Mouse (Mus musculus): Measurements from ENCODE around the gene Zpbp.

Gene Zpbp

DNA sequence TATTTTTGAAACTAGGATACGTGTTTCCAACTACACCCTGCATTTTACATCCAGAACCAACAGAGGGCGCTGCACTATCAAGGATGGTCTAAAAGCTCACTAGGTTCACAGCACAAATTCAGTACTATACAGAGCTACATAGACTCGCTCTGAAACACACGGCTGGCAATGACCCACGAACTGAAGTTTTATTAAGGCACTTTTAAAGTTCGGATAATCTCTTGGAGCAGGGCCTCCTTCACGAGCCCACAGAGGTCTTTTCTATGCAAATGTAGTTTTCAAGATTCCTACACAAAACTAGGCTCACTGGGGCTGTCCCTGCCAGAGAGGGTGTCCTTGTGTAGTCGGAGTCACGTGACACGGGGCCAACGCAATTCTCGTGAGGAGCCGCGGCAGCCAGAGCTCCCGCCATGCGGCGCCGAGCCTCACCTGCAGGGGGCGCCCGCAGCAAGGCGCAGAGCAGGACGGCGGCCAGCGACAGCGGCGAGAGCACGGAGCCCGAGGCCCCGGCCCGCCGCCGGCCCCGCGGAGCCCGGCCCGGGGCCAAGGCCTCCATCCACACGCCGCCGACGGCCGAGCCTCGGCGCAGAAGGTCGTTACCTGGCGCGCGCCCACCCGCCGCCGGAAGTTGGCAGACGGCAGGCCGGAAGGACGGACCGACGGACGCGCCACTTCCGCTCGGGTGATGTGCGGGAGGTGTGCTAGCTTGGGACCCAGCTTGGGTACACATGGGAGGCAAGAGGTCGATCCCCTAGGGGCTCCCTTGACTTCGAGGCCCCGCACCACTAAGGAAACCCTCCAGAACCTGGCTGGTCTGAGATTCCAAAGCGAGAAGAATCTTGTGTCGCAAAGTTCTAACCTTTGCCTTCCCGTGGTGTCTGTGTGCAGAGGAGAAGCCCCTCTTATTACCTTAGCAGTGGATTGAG is at the start of gene Zpbp, which contains the start of gene Spata48:
TSS of gene Zpbp (minus strand) at position 774 of the 926 bp plus-strand sequence.
TSS of gene Spata48 (plus strand) at position 460 of the 926 bp plus-strand sequence.
- peak; percentile 94 for DNase-seq

DNA sequence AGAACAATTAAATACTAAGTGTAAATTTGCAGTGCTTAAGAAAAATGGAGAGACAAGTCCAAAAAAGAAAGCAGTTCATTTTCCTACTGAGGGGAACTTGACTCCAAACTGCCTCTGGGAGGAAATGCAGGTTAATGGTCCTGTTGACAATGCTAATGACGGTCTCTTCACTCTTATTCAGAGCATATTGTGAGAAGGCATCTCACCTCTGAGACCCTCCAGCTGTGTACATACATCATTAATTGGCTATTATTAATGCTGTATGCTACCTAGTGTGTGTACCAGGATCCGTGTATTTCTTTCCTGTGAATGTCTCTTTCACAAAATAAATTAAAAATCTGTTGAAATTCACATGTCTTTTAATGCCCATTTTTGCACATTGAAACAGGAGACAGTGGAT is 47.2 kb upstream of the Zpbp start:
- no peak for DNase-seq

DNA sequence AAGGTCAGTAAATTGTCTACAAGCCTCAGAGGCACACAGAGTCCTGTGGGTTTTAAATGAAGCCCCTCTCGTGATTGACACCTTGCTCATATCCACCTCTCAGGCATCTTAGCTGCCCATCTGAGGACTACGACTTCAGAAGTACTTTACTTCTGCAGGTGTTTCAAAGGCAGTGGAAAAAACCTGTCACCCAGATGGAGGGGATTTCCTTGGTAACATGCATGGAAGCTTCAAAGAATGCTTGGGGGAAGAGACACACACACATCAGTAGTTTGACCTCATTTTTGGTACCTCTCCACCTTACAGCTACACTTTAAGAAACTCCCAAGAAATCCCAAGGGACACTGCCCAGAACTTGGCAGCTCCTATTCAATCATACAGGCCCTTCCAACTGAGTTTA is 44.0 kb upstream of the Zpbp start:
- DNase-seq, result peak; percentile 78

DNA sequence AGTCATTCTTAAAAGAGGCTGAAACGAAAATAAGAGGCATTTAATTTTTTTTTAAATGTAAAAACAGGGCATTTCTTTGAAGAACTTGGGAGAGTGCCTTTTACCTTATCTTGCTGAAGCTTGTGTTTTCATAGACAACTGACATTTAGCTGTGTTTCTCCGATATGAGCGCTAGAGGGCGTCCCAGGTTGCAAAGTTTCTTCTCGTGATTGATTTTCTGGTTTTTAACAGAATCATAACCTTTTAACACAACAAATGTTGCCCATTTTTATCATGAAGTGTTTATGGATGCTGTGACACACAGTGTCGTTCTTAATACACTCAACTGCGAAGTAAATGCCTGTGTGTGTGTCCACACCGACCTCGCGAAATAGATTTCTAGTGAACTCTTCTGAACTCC is 37.7 kb upstream of the Zpbp start:
- peak; percentile 76 for DNase-seq

DNA sequence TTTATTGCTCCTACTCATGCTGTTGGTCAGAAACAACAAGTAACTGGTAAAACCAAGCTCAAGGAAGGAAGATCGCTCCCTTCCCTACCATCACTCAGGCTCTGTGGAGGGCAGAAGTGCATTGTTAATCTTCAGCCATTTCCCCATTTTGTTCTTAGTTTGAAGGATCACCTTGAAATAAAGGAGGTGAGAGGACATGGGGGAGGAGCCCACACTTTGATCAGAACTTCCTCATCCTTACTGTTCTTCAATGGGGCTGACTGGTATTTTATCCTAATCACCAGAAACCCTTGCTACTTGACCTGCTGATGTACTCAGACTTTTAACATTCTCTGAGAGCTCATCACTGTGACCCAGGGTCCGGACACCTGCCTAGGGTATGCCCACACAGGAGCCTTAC is 33.5 kb upstream of the Zpbp start:
- no peak for DNase-seq

DNA sequence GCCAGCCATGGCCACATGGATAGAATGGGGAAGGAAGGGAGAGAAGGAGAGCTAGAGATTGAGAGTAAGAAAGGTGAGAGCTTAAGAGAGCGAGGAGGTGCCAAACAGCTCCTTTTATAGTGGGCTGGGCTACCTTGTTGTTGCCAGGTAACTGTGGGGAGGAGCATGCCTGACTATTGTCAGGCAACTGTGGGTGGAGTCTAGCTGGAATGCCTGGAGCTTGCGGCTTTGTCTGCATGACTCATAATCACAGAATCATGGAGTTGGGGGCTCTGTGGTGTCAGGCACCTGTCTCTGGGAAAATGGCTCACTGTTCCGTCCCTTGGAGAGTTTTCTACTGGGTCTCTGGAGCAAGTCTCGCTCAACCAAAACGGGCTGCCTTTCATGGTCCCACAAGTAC is 29.8 kb upstream of the Zpbp start:
- DNase-seq, result no peak

DNA sequence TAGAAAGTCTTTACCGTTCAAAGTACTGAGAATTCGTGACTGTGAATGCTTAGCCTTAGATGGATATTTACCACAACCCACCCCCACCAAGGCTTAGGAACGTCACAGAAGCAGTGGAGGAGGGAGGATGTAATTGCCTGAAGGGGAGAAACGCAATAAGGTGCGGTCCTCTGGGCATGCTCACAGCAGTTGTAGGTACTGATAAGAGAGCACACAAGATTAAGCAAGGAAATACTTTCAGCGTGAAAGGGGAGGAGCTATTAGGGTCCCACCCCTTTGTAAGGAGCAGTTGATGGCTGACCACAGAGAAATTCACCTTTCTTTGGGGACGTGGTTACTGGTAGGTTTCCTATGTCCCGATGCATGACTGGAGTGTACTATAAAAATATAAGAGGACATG is 22.2 kb upstream of the Zpbp start:
- DNase-seq, result no peak

DNA sequence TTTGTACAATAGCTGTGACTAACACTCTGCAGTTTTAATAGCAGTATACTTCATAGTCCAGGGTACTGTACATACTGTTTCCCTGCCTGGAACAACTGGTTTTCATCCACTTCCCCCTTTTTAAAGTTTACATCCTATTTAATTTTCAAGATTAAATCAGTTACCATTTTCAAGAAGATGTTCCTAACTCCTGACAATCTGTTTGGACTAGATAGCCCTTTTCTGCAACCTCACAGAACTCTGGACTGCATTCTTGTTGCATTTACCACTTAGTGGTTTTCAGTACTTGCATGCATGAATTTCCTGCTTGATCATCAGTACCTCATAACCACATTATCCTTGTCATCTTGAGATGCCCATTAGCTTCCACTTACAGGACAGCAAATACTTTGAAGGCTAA is 6.7 kb upstream of the Zpbp start:
- DNase-seq, result no peak

DNA sequence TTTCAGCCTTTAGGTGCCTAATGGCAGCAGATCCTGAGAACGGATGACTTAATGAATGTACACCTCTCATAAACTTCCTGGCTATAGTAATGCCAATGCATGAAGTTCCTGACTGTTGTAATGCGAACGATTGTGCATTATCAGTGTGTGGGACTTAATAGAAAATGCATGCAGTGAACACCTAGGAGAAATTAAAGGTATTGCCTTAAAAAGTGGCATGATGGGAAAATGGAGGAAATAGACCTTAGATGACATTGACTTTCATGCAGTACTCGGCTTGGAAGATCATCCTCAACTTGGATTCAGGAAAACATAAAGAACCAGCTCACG is 318 bp upstream of the Zpbp start:
- DNase-seq, result no peak

DNA sequence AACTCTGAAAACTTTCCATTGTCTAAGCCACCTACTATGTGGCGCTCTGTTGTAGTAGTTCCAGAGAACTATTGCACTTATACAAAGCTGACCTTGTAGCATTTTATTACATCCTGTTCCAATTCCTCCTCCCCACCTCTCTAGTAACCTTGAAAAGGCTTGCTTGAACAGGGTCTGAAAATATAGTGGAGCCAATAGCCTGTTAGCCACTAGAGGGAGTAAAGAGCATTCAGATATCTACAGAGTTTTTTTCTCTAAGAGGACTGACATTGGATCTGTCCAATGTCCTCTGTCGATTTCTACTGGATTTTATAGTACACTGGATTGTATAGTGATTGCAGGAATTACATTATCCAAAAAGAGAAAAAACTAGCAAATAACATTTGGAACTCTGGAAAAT is 7.2 kb downstream of the Zpbp start:
- DNase-seq, result peak; percentile 34

DNA sequence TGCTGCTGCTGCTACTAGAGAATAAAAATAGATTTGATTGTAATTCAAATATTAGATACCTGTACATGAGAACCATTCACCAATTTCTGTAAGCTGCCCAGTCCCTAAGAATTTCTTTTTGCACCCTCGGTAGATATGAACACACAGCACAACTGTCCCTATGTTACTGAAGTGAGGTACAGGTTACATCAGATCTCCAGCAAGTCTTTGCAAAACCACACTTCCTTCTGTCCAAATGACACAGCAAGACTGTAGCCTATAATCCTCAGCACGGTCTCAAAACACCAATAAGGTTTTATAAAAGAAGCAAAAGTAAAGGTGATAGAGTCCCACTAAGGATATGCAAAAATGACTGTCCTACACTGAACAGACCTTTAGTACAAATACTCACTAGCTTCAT is 44.9 kb downstream of the Zpbp start:
- no peak for DNase-seq

DNA sequence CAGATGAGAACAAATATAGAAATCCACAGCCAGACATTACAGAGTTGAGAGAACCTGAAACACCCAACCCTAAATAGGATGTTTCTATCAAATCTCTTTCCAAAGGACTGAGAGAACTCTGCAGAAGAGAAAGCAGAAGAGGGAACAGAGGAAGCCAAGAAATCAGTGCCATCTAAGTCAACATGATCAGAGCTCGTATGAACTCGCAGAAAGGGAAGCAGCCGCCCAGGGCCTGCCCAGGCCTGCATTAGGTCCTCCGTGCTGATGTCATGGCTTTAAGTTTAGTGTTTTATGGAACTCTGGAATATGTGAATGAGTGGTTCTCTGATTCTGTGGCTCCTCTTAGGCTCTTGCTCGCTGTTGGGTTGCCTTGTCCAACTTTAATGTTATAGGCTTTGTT is 48.0 kb downstream of the Zpbp start:
- DNase-seq, result no peak

DNA sequence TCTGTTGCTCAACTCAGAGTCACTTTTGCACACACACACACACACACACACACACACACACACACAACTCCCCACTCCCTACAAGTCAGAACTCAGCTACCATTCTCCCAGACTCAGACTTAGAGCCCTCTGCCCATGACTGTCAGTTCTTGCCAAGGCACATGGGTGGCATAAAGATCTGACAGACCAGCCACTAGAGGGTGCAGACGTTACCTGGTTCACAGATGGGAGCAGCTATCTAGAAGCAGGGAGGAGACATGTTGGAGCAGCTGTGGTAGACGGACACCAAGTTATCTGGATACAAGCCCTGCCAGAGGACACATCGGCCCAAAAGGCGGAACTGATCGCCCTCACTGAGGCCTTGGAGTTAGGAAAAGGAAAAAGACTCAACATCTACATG is 67.5 kb downstream of the Zpbp start:
- peak; percentile 20 for DNase-seq

DNA sequence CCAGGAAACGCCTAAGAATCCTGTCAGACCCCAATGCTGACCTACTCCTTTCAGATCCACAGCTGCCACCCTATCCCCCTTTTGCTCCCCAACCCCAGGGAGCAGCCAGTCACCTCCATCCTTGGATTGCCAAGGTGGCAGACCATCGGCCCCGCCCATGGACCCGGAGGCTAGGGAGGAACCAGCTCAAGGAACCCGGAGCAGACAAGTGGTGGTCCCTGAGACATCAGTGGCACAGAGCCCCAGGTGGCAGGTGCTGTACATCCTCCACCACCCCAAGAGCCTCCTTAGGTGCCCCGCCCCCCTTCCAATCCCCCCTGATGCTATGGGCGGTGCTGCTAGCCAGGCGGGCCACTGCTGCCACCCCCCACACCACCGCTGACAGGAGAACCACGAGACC is 69.0 kb downstream of the Zpbp start:
- no peak for DNase-seq

DNA sequence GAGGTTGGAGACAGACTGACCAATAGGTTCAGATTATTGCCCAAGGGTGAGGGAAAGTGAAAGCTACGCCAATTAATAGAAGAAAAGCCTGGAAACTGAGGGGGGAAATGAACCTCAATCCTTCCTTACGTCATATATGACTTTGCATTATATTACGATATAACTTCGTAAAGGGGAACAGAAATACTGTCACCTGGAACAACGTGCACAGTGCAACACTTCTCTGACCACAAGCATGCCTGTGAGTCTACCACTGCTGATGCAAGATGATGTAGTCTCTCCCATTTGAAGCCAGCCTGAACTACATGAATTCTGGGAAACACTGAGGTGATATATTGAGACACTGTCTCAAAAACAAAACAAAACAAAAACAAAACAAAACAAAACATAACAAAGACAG is 90.9 kb downstream of the Zpbp start:
- DNase-seq, result no peak

DNA sequence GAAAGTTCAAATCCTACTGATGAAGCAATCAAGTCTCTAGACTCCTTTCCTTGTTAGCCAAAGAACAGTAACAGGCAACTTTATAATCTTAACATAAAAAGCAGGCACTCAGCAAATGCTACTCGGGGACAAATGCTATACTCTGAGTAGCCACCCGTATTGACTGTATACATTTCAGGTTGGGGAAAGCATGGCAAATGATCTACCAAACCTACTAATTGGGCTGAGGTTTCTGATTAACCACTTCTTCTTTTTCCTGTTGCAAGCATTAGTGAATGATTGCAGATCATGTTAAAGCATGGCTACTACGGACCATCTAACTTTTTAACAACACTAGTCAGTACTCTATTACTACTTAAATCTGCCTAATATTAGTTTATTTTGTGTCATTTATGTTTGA is 178.7 kb downstream of the Zpbp start:
- no peak for DNase-seq

DNA sequence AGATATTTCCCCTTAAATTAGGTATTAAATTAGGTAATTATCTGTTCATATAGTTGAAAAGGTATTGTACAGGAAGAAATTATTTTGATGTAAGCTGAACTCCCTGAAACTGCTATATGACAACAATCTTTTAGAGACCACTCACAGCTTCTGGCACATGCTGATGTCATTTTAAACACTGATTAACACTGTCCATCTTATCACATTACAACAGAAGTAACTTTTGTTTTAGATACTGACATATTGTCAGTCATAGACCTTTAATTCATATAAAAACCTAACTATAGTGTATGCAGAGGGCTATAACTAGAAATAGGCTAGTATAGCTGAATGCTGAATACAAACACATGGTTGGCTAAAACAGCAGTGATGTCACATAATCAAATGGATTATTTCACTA is 182.1 kb downstream of the Zpbp start:
- no peak for DNase-seq

DNA sequence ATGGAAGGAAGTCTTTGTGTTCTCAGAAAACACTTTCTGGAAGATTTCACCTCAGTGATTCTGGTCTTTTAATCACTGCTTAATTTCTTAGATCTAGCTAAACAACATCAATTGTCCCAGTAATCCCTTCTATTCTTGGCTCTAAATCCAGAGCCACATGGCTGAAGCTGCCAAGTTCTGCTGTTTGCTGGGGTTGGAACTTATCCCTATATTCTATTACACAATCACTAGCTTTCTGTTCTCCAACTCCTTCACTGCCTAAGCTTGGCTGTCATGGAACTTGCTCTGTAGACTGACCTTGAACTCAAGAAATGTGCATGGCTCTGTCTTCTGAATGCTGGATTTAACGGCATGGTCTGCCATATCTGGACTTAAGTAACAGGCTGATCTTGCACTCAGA is 204.9 kb downstream of the Zpbp start:
- no peak for DNase-seq

DNA sequence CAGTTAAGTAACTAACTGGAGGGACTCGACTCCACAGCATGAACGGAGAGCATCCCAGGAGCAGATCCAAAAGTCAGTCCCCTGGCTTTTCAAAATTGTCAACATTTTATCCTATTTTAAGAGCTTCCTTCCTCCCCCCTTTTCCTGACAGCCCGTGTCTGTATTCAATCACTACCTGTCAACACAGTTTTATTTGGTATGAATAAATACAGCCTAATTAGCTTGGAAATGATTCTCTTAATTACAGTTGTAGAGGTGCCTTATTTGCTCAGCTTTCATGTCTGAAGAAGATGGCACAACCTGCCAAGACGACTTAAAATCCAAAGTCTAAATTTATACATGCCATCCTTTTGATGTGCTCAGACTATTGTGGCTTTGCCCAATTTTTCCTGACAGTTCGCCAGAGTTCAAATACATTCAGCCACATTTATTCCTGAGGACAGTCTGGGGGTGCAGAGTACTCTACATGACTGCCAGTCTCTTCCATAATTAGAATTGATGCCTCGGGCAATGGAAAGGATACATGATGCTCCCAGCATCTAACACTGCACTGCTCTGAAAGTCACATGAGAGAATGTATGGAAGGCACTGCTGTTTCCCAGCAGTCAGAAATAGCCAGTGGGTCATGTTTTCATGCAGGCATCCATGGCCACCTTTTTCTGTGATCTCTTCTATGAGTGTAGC is 219.4 kb downstream of the Zpbp start:
- DNase-seq, result no peak

DNA sequence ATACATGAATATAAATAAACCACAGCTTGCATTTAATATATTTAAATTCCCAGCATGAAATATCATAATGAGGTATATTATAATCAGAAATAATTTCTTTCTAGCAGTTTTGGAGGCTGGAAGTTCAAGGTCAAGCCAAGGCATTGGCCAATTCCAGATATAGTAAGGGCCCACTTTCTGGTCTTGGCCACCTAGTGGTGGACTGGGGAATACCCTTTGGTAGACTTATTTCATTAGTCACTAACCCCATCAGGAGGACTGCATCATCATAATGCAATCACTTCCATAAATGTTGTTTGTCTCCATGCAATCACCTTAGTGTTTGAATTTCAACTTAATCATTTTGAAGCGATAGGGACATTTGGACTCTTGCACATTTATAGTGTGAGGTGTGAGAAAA is 222.9 kb downstream of the Zpbp start:
- DNase-seq, result peak; percentile 28

Data from thymus, postnatal 14 days (tissue).